Mouse (Mus musculus) testis, adult 2 months (tissue): ENCODE data around the gene Bhlhe23.

Experiments
- CTCF ChIP-seq: fragments of 200-500 bp; IDR thresholded peaks from 2 replicates; pipeline ENCODE4 v1.5.1; 2012; ENCODE audit warnings: low read depth, mild to moderate bottlenecking, inconsistent platforms, low read length, moderate library complexity; ENCODE audit not compliant: control insufficient read depth, insufficient read depth, insufficient replicate concordance
- POLR2A ChIP-seq: fragments of 200-500 bp; IDR thresholded peaks from 2 replicates; pipeline ENCODE4 v1.6.1; 2012; ENCODE audit warnings: low read depth, mild to moderate bottlenecking, inconsistent platforms, low read length, moderate library complexity; ENCODE audit not compliant: control insufficient read depth

DNA sequence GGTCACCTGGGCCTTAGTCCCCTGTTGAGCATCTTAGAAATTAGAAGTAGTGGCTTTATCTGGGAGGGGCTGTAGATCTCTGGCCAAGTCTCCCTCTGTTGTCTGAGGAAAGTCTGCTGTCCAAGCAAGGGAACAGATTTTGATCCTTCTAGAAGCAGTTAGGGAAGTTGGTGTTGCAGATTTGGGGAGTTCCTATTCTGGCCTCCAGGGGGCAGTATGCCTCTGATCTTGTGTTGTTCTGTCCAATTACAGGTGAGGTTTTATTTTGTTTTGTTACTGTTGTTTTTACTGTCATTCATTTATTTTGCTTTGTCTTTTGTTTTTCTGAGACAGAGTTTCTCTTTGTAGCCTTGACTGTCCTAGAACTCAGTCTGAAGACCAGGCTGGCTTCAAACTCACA is 10.0 kb upstream of the Bhlhe23 start:
- TF ChIP-seq CTCF = no peak
- no peak for TF ChIP-seq POLR2A
